Mouse (Mus musculus): ENCODE data around the gene Arf6. TPM values are rescaled to one million over a fixed set of nuclear protein-coding genes. Genes with fewer than 3 reads are reported as not detected.

The Arf6 gene
- polyA plus RNA-seq, 1 experiment from 2014 or later = 47.7 TPM

- 83% methylated on average over 4 of the region's 4 CpGs for WGBS
- DNase-seq (ENCODE audit: low spot score, missing footprints) (no peak), ATAC-seq (ENCODE audit: low FRiP score) (no peak)
- Histone ChIP-seq H3K36me3 (ENCODE audit: control insufficient read depth, insufficient read depth, low read length) (no peaks in the 10 kb centered on the region), H3K9me3 (ENCODE audit: control insufficient read depth, low read length) (no peaks in the 10 kb centered on the region), H3K4me1 (ENCODE audit: control insufficient read depth, insufficient read depth, low read length) (no peaks in the 10 kb centered on the region), H3K27ac (ENCODE audit: low read depth, low read length) (no peak overlapping the region), H3K27me3 (ENCODE audit: control insufficient read depth, insufficient read depth, low read length) (no peaks in the 10 kb centered on the region), H3K9ac (ENCODE audit: low read length) (no peak overlapping the region), H3K4me3 (ENCODE audit: low read depth, low read length) (no peak overlapping the region), H3K4me2 (no peak overlapping the region)
Observed at GRCm38 (mm10) chr12:69400367-69400766, 28.4 kb downstream of the Arf6 start.

GRCm38 (mm10) chr12:69400871-69401286 lies 28.9 kb downstream of the Arf6 start:
- H3K4me1 ChIP-seq (ENCODE audit: control insufficient read depth, insufficient read depth, low read length) = no peaks in the 10 kb centered on the region
- no peak overlapping the region for H3K27ac ChIP-seq (ENCODE audit: low read depth, low read length)
- H3K27me3 ChIP-seq (ENCODE audit: control insufficient read depth, insufficient read depth, low read length) = no peaks in the 10 kb centered on the region
- H3K9me3 ChIP-seq (ENCODE audit: control insufficient read depth, low read length) = no peaks in the 10 kb centered on the region
- 65% methylated on average over 2 of the region's 2 CpGs for WGBS
- H3K4me2 ChIP-seq = no peak overlapping the region
- H3K36me3 ChIP-seq (ENCODE audit: control insufficient read depth, insufficient read depth, low read length) = no peaks in the 10 kb centered on the region
- ATAC-seq (ENCODE audit: low FRiP score) (no peak), DNase-seq (ENCODE audit: low spot score, missing footprints) (no peak)
- H3K4me3 ChIP-seq (ENCODE audit: low read depth, low read length) = no peak overlapping the region
- H3K9ac ChIP-seq (ENCODE audit: low read length) = no peak overlapping the region

- 70% methylated on average over 9 of the region's 9 CpGs for WGBS
- no peak overlapping the region for H3K4me2 ChIP-seq
- no peak overlapping the region for H3K27ac ChIP-seq (ENCODE audit: low read depth, low read length)
Observed at GRCm38 (mm10) chr12:69402100-69402499, 30.1 kb downstream of the Arf6 start.

GRCm38 (mm10) chr12:69402594-69403167 lies 30.7 kb downstream of the Arf6 start:
- no peaks in the 10 kb centered on the region for H3K27me3 ChIP-seq (ENCODE audit: control insufficient read depth, insufficient read depth, low read length)
- H3K27ac ChIP-seq (ENCODE audit: low read depth, low read length) = no peak overlapping the region
- no peaks in the 10 kb centered on the region for H3K36me3 ChIP-seq (ENCODE audit: control insufficient read depth, insufficient read depth, low read length)
- ATAC-seq (ENCODE audit: low FRiP score) = no peak
- no peak overlapping the region for H3K4me3 ChIP-seq (ENCODE audit: low read depth, low read length)
- H3K9ac ChIP-seq (ENCODE audit: low read length) = no peak overlapping the region
- H3K4me1 ChIP-seq (ENCODE audit: control insufficient read depth, insufficient read depth, low read length) = no peaks in the 10 kb centered on the region
- no peak overlapping the region for H3K4me2 ChIP-seq
- no peaks in the 10 kb centered on the region for H3K9me3 ChIP-seq (ENCODE audit: control insufficient read depth, low read length)
- DNase-seq (ENCODE audit: low spot score, missing footprints) = no peak
- 94% methylated on average over 13 of the region's 13 CpGs for WGBS

More at GRCm38 (mm10) chr12:69402100-69402499, 30.1 kb downstream of the Arf6 start:
- no peak for ATAC-seq (ENCODE audit: low FRiP score)
- no peaks in the 10 kb centered on the region for H3K36me3 ChIP-seq (ENCODE audit: control insufficient read depth, insufficient read depth, low read length)
- H3K9me3 ChIP-seq (ENCODE audit: control insufficient read depth, low read length) = no peaks in the 10 kb centered on the region
- no peak overlapping the region for H3K4me3 ChIP-seq (ENCODE audit: low read depth, low read length)
- H3K9ac ChIP-seq (ENCODE audit: low read length) = no peak overlapping the region
- H3K27me3 ChIP-seq (ENCODE audit: control insufficient read depth, insufficient read depth, low read length) = no peaks in the 10 kb centered on the region
- DNase-seq (ENCODE audit: low spot score, missing footprints) = no peak
- H3K4me1 ChIP-seq (ENCODE audit: control insufficient read depth, insufficient read depth, low read length) = no peaks in the 10 kb centered on the region

- Histone ChIP-seq H3K9me3 (ENCODE audit: control insufficient read depth, low read length) (no peaks in the 10 kb centered on the region), H3K4me1 (ENCODE audit: control insufficient read depth, insufficient read depth, low read length) (no peaks in the 10 kb centered on the region), H3K36me3 (ENCODE audit: control insufficient read depth, insufficient read depth, low read length) (no peaks in the 10 kb centered on the region), H3K27me3 (ENCODE audit: control insufficient read depth, insufficient read depth, low read length) (no peaks in the 10 kb centered on the region), H3K27ac (ENCODE audit: low read depth, low read length) (no peak overlapping the region), H3K9ac (ENCODE audit: low read length) (no peak overlapping the region), H3K4me2 (no peak overlapping the region), H3K4me3 (ENCODE audit: low read depth, low read length) (no peak overlapping the region)
- ATAC-seq (ENCODE audit: low FRiP score) = no peak
- WGBS = 82% methylated on average over 5 of the region's 5 CpGs
- no peak for DNase-seq (ENCODE audit: low spot score, missing footprints)
Observed at GRCm38 (mm10) chr12:69410767-69411166, 38.8 kb downstream of the Arf6 start.

- Histone ChIP-seq H3K27me3 (ENCODE audit: control insufficient read depth, insufficient read depth, low read length) (no peaks in the 10 kb centered on the region), H3K9me3 (ENCODE audit: control insufficient read depth, low read length) (no peaks in the 10 kb centered on the region), H3K36me3 (ENCODE audit: control insufficient read depth, insufficient read depth, low read length) (no peaks in the 10 kb centered on the region), H3K4me1 (ENCODE audit: control insufficient read depth, insufficient read depth, low read length) (no peaks in the 10 kb centered on the region), H3K4me2 (no peak overlapping the region), H3K4me3 (ENCODE audit: low read depth, low read length) (no peak overlapping the region), H3K9ac (ENCODE audit: low read length) (no peak overlapping the region), H3K27ac (ENCODE audit: low read depth, low read length) (no peak overlapping the region)
- WGBS = 73% methylated on average over 4 of the region's 4 CpGs
- DNase-seq (ENCODE audit: low spot score, missing footprints) (no peak), ATAC-seq (ENCODE audit: low FRiP score) (no peak)
Observed at GRCm38 (mm10) chr12:69411936-69412335, 40.0 kb downstream of the Arf6 start.

GRCm38 (mm10) chr12:69413303-69413702 lies 41.4 kb downstream of the Arf6 start:
- 92% methylated on average over 3 of the region's 3 CpGs for WGBS
- Histone ChIP-seq H3K36me3 (ENCODE audit: control insufficient read depth, insufficient read depth, low read length) (no peaks in the 10 kb centered on the region), H3K27me3 (ENCODE audit: control insufficient read depth, insufficient read depth, low read length) (no peaks in the 10 kb centered on the region), H3K27ac (ENCODE audit: low read depth, low read length) (no peak overlapping the region), H3K9ac (ENCODE audit: low read length) (no peak overlapping the region), H3K4me1 (ENCODE audit: control insufficient read depth, insufficient read depth, low read length) (no peaks in the 10 kb centered on the region), H3K4me3 (ENCODE audit: low read depth, low read length) (no peak overlapping the region), H3K4me2 (no peak overlapping the region), H3K9me3 (ENCODE audit: control insufficient read depth, low read length) (no peaks in the 10 kb centered on the region)
- DNase-seq (ENCODE audit: low spot score, missing footprints) (no peak), ATAC-seq (ENCODE audit: low FRiP score) (no peak)

GRCm38 (mm10) chr12:69414826-69415572 lies 43.0 kb downstream of the Arf6 start:
- no peak overlapping the region for H3K9ac ChIP-seq (ENCODE audit: low read length)
- DNase-seq (ENCODE audit: low spot score, missing footprints) (no peak), ATAC-seq (ENCODE audit: low FRiP score) (no peak)
- no peak overlapping the region for H3K27ac ChIP-seq (ENCODE audit: low read depth, low read length)
- H3K36me3 ChIP-seq (ENCODE audit: control insufficient read depth, insufficient read depth, low read length) = no peaks in the 10 kb centered on the region
- H3K4me1 ChIP-seq (ENCODE audit: control insufficient read depth, insufficient read depth, low read length) = no peaks in the 10 kb centered on the region
- H3K4me3 ChIP-seq (ENCODE audit: low read depth, low read length) = no peak overlapping the region
- no peaks in the 10 kb centered on the region for H3K27me3 ChIP-seq (ENCODE audit: control insufficient read depth, insufficient read depth, low read length)
- no peaks in the 10 kb centered on the region for H3K9me3 ChIP-seq (ENCODE audit: control insufficient read depth, low read length)
- 81% methylated on average over 4 of the region's 4 CpGs for WGBS
- H3K4me2 ChIP-seq = no peak overlapping the region

- no peaks in the 10 kb centered on the region for H3K36me3 ChIP-seq (ENCODE audit: control insufficient read depth, insufficient read depth, low read length)
- no peaks in the 10 kb centered on the region for H3K4me1 ChIP-seq (ENCODE audit: control insufficient read depth, insufficient read depth, low read length)
- no peak for DNase-seq (ENCODE audit: low spot score, missing footprints)
- H3K4me3 ChIP-seq (ENCODE audit: low read depth, low read length) = no peak overlapping the region
- no peak overlapping the region for H3K4me2 ChIP-seq
- H3K27ac ChIP-seq (ENCODE audit: low read depth, low read length) = no peak overlapping the region
- H3K27me3 ChIP-seq (ENCODE audit: control insufficient read depth, insufficient read depth, low read length) = no peaks in the 10 kb centered on the region
- 78% methylated on average over 7 of the region's 7 CpGs for WGBS
- H3K9me3 ChIP-seq (ENCODE audit: control insufficient read depth, low read length) = no peaks in the 10 kb centered on the region
- no peak overlapping the region for H3K9ac ChIP-seq (ENCODE audit: low read length)
- no peak for ATAC-seq (ENCODE audit: low FRiP score)
Observed at GRCm38 (mm10) chr12:69416793-69417192, 44.8 kb downstream of the Arf6 start.

Data from midbrain, embryonic 11.5 days (tissue).